Mouse (Mus musculus): ENCODE results near the gene Tnnc2. TPM values are rescaled to one million over a fixed set of nuclear protein-coding genes. Genes with fewer than 3 reads are reported as not detected.

The Tnnc2 gene
- total RNA-seq, 1 experiment from 2014 or later: 1.0 TPM

DNA sequence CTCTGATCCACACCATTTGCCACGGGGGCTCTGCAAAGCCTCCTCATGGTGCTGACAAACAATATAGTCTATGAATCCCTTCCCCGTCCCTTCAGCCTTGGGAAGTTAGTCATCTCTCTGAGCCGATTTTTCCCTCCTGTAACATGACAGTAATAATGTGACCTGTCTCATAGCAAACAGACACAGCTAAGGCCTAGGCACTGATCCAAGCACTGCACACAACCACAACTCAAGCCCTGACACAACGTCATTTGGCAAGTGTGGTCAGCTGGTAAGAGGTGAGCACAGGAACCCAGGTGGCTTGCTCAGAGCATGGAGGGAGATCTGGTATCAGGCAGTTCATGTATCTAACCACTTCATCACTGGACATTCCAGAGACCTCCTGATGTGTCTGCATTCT, 16.1 kb upstream of the Tnnc2 start:
- peak; percentile 47 for DNase-seq

DNA sequence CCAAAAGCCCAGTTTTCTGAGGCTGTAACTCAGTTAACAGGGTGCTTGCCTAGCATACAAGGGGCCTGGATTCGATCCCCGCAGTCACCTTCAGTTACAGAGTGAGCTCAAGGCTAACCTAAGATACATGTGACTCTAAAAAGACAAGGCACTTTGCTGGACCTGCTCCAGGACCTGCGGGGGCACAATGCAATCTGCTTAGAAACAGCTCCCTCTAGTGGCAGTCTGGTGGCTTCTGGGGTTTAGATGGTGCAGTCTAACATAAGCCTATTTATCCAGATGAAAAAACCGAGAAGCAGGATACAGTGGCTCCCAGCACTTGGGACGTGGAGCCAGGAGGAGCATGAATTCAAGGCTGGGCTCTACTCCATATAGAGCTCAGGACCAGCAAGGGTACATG, 14.5 kb upstream of the Tnnc2 start:
- peak; percentile 96 for DNase-seq

DNA sequence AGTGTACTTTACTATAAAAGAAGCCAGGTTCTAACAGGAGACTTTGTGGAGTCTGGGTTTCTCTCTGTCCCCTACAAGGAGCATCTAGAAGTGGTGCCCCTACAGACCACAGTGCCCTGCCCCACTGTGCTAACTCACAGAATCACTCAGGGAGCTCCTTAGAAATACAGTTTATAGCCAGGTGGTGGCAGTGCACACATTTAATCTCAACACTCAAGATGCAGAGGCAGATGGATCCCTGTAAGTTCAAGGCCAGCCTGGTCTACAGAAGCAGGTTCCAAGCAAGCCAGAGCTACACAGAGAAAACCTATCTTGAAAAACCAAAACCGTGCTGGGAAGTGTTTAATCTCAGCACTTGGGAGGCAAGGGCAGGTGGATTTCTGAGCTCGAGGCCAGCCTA, 14.0 kb upstream of the Tnnc2 start:
- DNase-seq: no peak

DNA sequence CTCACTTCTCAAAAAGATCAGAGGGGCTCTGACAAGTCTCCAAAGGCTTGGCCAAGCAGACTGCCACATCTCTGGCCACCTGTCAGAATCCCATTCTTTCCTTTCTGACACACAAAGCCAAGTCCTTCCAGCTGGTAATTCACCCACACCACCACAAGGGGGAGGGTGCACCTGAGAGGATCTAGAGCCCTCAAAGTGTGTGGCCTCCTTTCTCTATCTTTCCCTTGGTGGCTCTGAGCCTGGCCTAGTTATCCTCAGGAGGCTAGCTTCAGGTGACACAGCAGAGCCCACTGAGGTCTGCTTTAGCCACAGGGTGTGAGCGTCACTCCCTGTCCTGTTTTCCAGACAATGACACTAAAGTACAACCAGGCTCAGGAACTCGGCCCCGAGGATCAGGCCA, 13.5 kb upstream of the Tnnc2 start:
- peak; percentile 83 for DNase-seq

DNA sequence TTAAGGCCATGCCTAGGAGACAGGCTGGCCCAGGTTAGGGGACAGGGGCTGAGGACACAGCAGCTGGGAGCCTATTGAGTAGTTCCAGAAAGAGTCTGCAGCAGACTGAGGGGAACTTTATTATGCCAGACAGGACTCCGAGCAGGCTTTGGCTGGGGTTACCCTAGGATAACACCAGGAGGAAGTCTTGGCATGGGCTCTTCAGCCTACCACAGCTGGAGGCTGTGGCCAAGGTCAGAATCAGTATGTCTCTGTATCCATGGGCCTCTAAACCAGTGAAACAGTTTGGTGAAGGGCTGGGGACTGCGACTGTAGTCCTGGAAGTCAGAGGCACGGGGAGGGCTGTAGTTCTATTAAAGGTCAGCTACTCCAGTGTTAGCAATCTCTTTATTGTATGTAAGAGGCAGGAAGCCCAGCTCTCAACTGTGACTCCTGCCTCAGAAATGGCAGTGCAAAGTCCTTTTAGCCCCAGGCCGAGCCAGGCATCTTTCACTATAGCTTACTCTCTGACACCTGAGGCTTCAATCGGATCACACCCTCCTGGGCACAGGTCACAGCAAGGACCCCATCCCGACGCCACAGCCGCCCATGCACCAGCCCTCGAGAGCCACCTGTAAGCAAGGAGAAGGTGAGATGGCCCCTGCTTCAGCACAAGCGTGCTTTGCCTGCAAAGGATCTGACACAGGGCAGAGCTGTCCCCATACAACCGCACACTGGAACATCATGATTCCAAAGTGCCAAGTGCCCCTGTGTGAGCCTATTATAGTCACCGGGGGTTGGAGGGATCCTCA, 12.8 kb upstream of the Tnnc2 start:
- peak; percentile 66 for DNase-seq

DNA sequence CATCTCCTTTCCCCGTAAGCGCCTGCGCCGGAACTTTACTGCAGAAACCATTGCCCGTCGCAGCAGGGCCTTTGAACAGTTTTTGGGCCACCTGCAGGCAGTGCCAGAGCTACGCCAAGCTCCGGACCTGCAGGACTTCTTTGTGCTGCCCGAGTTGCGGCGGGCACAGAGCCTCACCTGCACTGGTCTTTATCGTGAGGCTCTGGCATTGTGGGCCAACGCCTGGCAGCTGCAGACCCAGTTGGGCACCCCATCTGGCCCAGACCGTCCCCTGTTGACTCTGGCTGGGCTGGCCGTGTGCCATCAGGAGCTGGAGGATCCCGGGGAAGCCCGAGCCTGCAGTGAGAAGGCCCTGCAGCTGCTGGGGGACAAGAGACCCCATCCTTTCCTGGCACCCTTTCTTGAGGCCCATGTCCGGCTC, 12.1 kb upstream of the Tnnc2 start:
- no peak for DNase-seq

DNA sequence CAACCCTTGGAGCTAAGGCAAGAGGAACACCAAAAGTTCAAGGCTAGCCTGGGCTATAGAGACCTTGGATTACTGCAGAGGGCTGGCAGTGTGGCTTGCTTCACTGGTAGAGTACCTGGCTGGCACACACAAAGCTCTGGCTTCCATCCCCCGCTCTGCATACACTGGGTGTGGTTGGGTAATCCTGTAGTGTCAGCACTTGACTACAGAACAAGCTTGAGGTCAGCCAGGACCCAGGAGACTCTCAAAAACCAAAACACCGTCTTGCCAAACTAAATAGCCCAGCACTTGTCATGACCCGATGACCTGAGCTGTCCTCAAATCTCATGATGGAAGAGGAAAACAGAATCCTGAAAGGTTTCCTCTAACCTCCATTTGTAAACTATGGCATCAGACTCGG, 10.7 kb upstream of the Tnnc2 start:
- peak; percentile 73 for DNase-seq

DNA sequence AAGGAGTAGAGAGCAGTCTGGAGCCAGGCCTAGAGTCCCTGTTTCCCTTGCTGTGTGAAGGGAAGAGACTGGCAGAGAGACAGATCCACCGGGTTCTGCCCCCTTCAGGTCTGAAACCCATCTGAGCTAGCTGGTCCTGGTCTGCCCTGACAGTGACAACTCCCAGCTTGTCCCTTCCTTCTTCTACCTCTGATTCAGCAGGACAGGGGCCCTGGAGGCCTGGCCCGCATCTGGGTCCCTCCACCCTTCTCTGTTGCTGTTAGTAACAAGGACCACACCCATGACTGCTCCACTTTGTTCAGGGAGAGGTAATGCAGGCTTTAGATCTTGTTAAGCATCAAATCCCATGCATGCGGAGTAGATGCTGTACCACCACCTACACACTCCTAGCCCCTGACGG, 8.6 kb upstream of the Tnnc2 start:
- DNase-seq: no peak

DNA sequence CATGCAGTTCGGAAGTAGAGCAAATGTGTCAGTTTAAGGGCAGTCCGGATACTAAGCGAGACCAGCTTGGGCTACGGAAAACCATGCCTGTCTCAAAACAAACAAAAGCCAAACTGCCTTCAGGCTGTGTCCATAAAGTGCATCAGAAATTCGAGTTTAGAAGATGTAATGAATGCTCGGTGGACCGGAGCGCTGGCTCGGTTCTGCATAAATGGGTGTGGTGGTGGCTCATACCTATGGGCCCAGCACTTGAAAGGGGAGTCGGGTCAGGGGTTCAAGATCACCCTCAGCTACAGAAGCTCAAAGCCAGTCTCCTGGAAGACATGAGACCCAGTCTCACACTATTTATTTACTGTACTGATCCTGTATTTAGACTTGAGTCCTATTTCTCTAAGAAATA, 8.0 kb upstream of the Tnnc2 start:
- DNase-seq: no peak

DNA sequence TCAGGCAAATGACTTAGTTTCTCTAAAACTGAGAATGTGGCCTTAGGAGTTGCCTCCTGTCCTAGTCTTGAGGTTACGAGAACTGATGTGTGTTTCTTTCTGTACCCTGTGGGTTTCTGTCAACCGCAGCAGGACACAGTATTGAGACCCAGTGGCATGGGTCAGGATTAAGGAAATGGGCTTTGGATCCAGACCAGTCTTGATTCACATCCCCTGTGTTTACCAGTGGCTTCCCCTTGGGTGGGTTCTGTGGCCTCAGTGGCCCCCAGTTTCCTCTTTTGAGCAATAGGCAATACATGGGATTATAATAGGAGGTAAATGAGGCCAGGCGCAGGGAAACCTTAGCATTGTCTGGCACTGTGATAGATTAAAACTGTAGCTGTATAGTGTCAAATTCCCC, 7.3 kb upstream of the Tnnc2 start:
- no peak for DNase-seq

DNA sequence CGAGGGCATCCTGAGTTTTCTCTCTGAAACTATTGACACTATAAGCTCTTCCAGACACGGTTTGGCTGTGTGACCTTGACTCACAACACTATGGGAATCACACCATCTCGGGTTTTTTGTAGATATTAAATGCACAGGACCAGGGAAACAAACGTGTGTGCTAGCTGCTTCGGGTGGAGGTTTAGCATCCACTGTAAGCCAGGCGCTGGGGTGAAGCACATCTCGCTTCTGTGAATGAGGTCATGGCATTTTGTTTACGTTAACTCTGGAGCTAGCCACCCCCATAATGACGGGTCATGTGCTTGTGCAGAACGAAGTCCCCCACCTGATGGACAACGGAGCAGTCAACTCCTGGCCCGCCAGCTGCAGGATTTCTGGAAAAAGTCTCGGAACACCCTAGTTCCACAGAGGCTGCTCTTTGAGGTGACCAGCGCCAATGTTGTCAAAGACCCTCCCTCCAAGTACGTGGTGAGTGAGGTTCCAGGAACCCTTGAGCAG, 6.7 kb upstream of the Tnnc2 start:
- no peak for DNase-seq

DNA sequence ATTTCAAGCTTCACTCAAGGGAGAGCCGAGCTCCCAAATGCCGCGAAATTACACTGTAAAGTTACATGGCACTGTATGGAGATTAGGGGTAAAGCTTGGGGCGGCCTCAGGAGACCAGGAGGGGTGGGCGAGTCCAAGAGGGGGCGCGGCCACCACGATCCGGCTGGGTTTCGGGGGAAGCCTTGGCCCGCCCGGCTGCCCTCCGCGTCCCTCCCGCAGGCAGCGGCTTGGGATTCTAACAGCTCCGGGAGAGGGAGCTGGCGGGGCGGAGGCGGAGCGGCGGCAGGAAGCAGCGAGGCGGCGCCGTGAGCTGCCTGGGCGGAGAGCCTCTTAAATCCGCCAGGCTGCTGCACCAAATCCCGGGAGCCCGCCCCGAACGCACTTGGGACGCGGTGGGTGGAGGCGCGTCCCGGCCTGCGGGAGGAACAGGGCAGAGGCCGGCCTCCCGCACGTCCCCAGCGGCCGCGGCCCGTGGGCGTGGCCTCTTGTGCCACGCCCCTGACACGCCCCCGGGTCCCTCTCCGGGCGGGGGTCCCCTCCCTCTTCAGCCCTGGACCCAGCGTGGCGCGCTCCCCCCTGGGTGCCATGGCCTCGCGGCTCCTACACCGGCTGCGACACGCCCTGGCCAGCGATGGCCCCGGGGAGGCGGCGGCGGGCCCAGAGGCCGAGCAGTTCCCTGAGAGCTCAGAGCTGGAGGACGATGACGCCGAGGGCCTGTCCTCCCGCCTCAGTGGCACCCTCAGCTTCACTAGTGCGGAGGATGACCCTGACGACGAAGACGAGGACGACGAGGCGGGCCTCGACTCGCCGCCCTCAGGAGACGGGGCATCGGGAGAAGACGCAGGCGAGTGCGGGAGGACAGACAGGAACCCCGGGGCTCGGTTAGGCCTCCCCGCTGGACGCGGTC, 6.0 kb upstream of the Tnnc2 start, which contains the start of gene Snx21:
TSS of gene Snx21 (plus strand) at position 343 of the 907 bp plus-strand sequence.
- peak; percentile 94 for DNase-seq

DNA sequence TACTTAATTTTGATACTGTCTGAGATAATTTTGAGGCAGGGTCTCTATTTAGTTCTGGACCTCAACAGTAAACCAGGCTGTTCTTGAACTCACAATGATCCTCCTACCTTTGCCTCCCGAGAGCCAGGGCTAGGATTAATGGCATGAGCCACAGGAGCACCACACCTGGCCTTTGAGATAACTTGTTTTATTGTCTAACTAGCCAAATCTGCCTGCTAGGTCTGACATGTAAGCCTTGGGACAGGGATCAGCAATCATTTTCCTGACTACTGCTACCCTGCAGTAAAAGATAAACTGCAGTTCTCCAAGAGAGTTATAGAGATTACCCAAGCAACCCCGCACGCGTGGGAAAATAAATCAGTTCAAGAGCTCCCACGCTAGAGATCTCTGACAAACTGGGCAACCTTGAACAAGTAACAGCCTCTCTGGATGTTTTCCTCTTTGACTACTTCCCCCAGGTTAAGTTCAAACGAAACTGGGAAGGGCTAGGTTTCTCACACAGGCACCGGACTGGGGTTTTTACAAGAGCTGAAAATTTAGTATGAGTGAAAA, 5.2 kb upstream of the Tnnc2 start:
- no peak for DNase-seq

DNA sequence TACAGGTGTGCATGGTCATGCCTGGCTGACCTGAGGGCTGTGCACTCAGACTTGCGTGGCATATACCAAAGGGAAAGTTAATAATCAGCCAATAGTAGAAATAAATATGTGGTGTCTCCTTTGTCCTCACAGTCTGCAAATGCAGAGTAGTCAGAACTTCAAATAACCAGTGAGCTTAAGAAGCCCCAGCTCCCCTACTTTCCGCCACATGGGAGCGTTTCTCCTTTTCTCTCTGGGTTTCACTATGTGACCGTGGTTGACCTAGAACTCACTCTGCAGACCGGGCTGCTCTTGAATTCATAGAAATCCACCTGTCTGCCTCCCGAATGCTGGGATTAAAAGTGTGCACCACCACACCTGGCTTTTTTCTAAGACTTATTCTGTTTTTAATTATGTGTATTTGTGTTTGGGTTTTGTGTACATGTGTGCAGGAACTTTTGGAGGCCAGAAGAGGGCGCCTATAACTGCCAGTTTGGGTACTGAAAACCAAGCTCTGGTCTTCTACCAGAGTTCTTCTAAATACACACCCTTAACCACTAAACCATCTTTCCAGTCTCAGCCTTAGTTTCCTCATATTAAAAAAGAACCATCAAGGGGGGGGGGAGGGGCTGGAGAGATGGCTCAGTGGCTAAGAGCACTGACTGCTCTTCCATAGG, 4.3 kb upstream of the Tnnc2 start:
- no peak for DNase-seq

DNA sequence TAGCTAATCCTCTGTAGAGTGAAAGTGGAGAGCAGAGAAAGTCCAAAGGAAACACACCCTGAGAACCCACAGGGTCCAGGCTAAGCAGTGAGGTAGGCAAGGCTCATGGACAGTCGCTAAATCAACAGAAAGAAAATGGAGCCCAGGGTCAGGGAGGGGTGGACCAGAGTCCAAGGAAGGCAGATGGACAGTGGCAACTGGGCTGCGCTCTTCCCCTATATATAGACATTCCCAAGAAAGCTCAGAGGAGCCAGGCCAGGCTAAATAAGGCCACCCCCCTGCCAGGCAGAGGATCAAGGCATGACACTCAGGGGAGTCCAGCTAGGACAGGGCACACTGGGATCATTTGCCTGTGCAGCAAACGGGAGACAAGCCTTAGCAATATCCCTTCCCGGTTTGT, 2.1 kb upstream of the Tnnc2 start:
- no peak for DNase-seq

DNA sequence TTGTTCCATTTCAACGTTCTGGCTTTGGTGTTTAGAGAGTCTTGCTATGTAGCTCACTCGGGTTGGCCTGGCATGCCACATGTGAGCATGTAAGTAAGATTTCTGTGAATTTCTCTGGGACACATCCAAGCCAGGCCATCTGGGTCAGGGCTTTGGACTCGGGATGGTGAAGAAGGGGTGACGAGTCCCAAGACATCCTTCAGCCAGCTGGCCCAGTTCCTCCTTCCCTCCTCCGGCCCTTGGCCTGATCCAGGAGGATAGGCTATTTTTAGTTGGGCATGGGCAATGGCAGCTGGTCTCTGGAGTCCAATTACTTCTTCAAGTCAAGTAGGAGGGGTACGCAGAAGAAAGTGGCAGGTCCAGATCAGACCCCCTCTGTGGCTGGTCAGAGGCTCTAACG, 958 bp downstream of the Tnnc2 start:
- DNase-seq: no peak

DNA sequence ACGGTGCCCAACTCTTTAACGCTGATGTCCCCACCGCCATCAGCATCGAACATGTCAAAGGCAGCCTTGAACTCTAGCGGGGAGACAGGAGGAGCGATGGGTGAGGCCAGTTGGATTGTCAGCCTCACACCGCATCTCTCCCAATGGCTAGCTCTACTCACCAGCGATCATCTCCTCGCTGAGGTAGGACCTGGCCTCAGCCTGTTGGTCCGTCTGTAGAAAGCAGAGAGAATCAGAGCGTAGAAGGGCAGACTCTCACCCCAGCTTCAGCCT, 1.8 kb downstream of the Tnnc2 start:
- DNase-seq: no peak

DNA sequence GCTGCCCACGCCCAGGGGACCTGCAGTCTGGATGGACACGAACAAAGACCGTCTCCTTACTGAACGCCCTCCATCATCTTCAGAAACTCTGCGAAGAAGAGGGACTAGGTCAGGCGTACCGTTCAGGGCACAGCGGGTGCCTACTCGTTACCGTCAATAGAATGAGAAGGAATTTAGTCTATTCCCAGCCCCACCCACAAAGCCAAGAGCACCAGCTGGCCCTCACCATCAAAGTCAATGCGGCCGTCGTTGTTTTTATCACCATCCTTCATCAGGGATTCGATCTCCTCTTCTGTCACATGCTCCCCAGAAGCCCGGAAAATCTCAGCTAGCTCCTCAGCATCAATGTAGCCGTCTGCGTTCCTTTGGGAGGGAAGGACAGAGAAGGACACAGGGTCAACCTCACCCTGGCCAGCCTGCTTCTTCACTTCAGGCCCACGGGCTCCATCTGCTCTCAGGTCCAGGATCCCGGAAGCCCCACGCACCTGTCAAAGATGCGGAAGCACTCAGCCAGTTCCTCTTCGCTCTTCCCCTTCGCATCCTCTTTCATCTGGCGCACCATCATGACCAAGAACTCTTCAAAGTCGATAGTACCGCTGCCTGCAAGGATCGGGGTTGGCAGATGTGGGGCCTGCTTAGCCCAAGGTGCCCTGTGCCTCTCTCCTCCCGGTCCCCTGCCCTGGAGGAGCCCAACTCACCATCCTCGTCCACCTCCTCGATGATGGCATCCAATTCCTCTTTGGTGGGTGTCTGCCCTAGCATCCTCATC, 2.3 kb downstream of the Tnnc2 start:
- no peak for DNase-seq

DNA sequence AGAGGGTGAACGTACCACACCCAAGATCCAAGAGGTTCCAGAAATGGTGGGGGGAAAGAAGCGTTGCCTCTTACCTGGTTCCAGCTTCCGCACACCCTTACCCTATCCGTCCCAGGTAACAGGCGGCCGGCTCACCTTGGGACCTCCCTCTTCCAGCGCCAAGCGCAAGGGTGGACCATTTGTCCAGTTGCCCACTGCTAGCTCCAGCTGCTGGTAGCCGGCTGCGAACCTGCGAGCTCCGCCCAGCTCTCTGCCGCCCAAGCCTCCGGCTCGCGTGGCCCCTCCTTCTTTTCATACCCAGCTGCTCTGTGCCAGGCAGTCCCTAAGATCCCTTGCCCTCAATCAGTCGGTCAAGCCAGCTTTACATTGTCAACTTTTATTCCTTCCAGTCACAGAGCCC, 3.0 kb downstream of the Tnnc2 start:
- no peak for DNase-seq

DNA sequence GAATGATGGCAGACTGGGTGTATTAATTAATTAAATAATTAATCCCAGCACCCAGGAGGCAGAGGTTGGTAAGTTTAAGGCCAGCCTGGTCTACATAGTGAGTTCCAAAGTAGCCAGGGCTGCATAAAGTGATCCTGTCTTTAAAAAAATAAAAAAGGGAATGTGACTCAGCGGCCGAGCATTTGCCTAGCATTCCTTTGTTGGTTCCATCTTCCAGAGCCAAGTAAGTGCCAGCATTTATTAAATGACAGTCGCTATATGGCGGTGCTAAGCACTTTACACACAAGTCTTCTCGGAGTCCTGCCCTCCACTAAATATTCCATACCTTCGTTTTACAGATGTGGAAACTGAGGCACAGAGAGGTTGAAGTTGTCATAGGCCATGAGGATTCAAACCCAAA, 3.6 kb downstream of the Tnnc2 start:
- DNase-seq: no peak

DNA sequence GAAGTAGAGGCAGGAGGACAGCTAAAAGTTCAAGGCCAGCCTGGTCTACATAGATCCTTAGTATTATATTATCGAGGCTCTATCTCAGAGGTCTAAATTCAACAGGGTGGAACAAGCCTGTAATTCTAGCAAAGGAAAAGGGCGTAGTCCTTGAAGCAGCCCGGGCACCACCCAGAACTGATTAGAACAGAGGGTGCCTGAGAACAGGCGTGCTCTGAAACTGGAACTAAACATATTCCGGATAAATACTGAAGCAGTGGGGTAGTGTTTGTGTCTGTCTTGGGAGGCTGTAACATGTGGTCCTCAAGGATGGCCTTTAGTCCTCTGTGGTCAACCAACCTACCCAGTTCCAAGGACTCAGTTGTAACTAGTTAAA, 5.8 kb downstream of the Tnnc2 start:
- DNase-seq: no peak
